Mouse (Mus musculus) embryo, embryonic 9.5 days (tissue): Measurements from ENCODE around the gene Prom2.

Source experiments
- DNase-seq: peaks from one replicate; pipeline ENCODE4 v3.0.0-alpha.2; 2017; ENCODE audit errors: extremely low spot score

Prom2 gene

GRCm38 (mm10) chr2:127541185-127541584 lies at the start of gene Prom2:
Gene Prom2, minus strand, starts transcription at chr2:127541467.
- DNase-seq = peak; percentile 27

GRCm38 (mm10) chr2:127590840-127591239 lies 49.6 kb upstream of the Prom2 start:
- DNase-seq = no peak

GRCm38 (mm10) chr2:127590204-127590603 lies 48.9 kb upstream of the Prom2 start:
- DNase-seq = no peak

- DNase-seq = no peak
Measured at GRCm38 (mm10) chr2:127588897-127589296, 47.6 kb upstream of the Prom2 start.

GRCm38 (mm10) chr2:127587514-127587844 lies 46.2 kb upstream of the Prom2 start:
- DNase-seq = no peak

GRCm38 (mm10) chr2:127586694-127587513 lies 45.6 kb upstream of the Prom2 start, which contains the start of the genes Zfp661 and Mrps5:
Gene Zfp661, minus strand, starts transcription at chr2:127587094.
Gene Mrps5, plus strand, starts transcription at chr2:127587222.
- peak; percentile 92 for DNase-seq

GRCm38 (mm10) chr2:127584436-127584858 lies 43.2 kb upstream of the Prom2 start:
- peak; percentile 88 for DNase-seq

GRCm38 (mm10) chr2:127573322-127573721 lies 32.1 kb upstream of the Prom2 start:
- DNase-seq = no peak

- DNase-seq = peak; percentile 91
Measured at GRCm38 (mm10) chr2:127559070-127559966, 18.1 kb upstream of the Prom2 start.

GRCm38 (mm10) chr2:127551078-127551477 lies 9.8 kb upstream of the Prom2 start:
- no peak for DNase-seq

GRCm38 (mm10) chr2:127550446-127550845 lies 9.2 kb upstream of the Prom2 start:
- DNase-seq = no peak

GRCm38 (mm10) chr2:127549711-127550110 lies 8.4 kb upstream of the Prom2 start:
- DNase-seq = no peak

GRCm38 (mm10) chr2:127548342-127549074 lies 7.2 kb upstream of the Prom2 start:
- no peak for DNase-seq

- DNase-seq = no peak
Measured at GRCm38 (mm10) chr2:127541697-127542096, 430 bp upstream of the Prom2 start.

GRCm38 (mm10) chr2:127539494-127539893 lies 1.8 kb downstream of the Prom2 start:
- peak; percentile 23 for DNase-seq

GRCm38 (mm10) chr2:127537548-127537947 lies 3.7 kb downstream of the Prom2 start:
- no peak for DNase-seq

- DNase-seq = no peak
Measured at GRCm38 (mm10) chr2:127535363-127535762, 5.9 kb downstream of the Prom2 start.

- DNase-seq = peak; percentile 39
Measured at GRCm38 (mm10) chr2:127532379-127532778, 8.9 kb downstream of the Prom2 start.

GRCm38 (mm10) chr2:127531592-127531991 lies 9.7 kb downstream of the Prom2 start:
- no peak for DNase-seq

- DNase-seq = no peak
Measured at GRCm38 (mm10) chr2:127530418-127530817, 10.8 kb downstream of the Prom2 start.

- no peak for DNase-seq
Measured at GRCm38 (mm10) chr2:127525004-127525775, 16.1 kb downstream of the Prom2 start.
